Mouse (Mus musculus) forebrain, embryonic 14.5 days (tissue): ENCODE data around the gene Myo1b. TPM values are rescaled to one million over a fixed set of nuclear protein-coding genes. Genes with fewer than 3 reads are reported as not detected.

Source experiments
- ATAC-seq: fragments of 200-750 bp; cut with Nextera tagmentation; 2 replicates; pipeline ENCODE4 v1.8.0; 2017; ENCODE audit warnings: mild to moderate bottlenecking, moderate library complexity
- DNase-seq: peaks from one replicate; pipeline ENCODE4 v3.0.0-alpha.2; 2015; ENCODE audit warnings: low spot score
- H3K27ac ChIP-seq: fragments of 300-500 bp; sonication (generic); 2 replicates; pipeline ENCODE4 v1.5.1; 2014; ENCODE audit warnings: low read depth, mild to moderate bottlenecking, control low read depth, low read length, moderate library complexity
- H3K27me3 ChIP-seq: fragments of 300-500 bp; sonication (generic); replicated peaks from 2 replicates; pipeline ENCODE4 v1.6.1; 2014; ENCODE audit warnings: low read length, control low read depth, mixed read lengths; ENCODE audit not compliant: control insufficient read depth, insufficient read depth
- H3K36me3 ChIP-seq: fragments of 300-500 bp; sonication (generic); 2 replicates; pipeline ENCODE4 v1.6.1; 2014; ENCODE audit warnings: low read length, control low read depth; ENCODE audit not compliant: control insufficient read depth, insufficient read depth
- H3K4me1 ChIP-seq: fragments of 300-500 bp; sonication (generic); 2 replicates; pipeline ENCODE4 v1.6.1; 2014; ENCODE audit warnings: antibody characterized with exemption, low read length, control low read depth; ENCODE audit not compliant: control insufficient read depth, insufficient read depth
- H3K4me2 ChIP-seq: fragments of 300-500 bp; sonication (generic); 2 replicates; pipeline ENCODE4 v1.6.1; 2014; ENCODE audit warnings: mild to moderate bottlenecking, control low read depth, low read length
- H3K4me3 ChIP-seq: fragments of 300-500 bp; sonication (generic); 2 replicates; pipeline ENCODE4 v1.5.1; 2014; ENCODE audit warnings: low read depth, low read length, control low read depth
- H3K9ac ChIP-seq: fragments of 300-500 bp; sonication (generic); 2 replicates; pipeline ENCODE4 v1.6.1; 2014; ENCODE audit warnings: mild to moderate bottlenecking, low read length, control low read depth, moderate library complexity
- H3K9me3 ChIP-seq: fragments of 300-500 bp; sonication (generic); replicated peaks from 2 replicates; pipeline ENCODE4 v1.6.1; 2016; ENCODE audit warnings: low read length, control low read depth, mixed read lengths; ENCODE audit not compliant: control insufficient read depth
- WGBS: fragments of 180-500 bp; shearing (Covaris S2); extraction: QIAGEN DNeasy Blood & Tissue Kit; methylation state at CpG from one replicate; pipeline ENCODE4 v1.1.7; 2014; 5-methylcytosine and 5-hydroxymethylcytosine counted together
- polyA plus RNA-seq: library from polyadenylated mRNA; unstranded; fragments of >200 nt; fragmentation: Nextera tagmentation; extraction: Ambion mirVana; gene quantifications from 2 replicates; pipeline ENCODE4 v1.2.1, GENCODE M21; 2014

Myo1b gene
- 78.1 and 89.1 TPM in 2 replicates for polyA plus RNA-seq

GRCm38 (mm10) chr1:51915576-51916156, at the start of gene Myo1b:
TSS of gene Myo1b (minus strand) at chr1:51916071.
- H3K4me1 ChIP-seq, result peaks cover 14% of the 10 kb centered on the region; the same call in 1 of the 2 replicates
- DNase-seq (peak; percentile 61), ATAC-seq (peak; percentile 79)
- WGBS, result under 1% methylated on average over 65 of the region's 79 CpGs
- no peaks in the 10 kb centered on the region for H3K9me3 ChIP-seq
- peak within 1 kb of the TSS; percentile 95 for H3K27ac ChIP-seq
- H3K27me3 ChIP-seq, result no peaks in the 10 kb centered on the region
- peak within 1 kb of the TSS; percentile 86 for H3K4me3 ChIP-seq
- H3K4me2 ChIP-seq, result peak within 1 kb of the TSS; percentile 69
- H3K9ac ChIP-seq, result peak within 1 kb of the TSS; percentile 95
- H3K36me3 ChIP-seq, result peaks cover 2% of the 10 kb centered on the region; the same call in 1 of the 2 replicates

GRCm38 (mm10) chr1:51964647-51965046, 48.8 kb upstream of the Myo1b start:
- Histone ChIP-seq H3K4me2 (no peak overlapping the region), H3K4me1 (no peaks in the 10 kb centered on the region), H3K27me3 (no peaks in the 10 kb centered on the region), H3K9ac (no peak overlapping the region), H3K27ac (no peak overlapping the region), H3K36me3 (no peaks in the 10 kb centered on the region), H3K9me3 (no peaks in the 10 kb centered on the region), H3K4me3 (no peak overlapping the region)
- DNase-seq (no peak), ATAC-seq (no peak)
- WGBS, result 91% methylated on average over 2 of the region's 2 CpGs

GRCm38 (mm10) chr1:51947116-51947515, 31.2 kb upstream of the Myo1b start:
- Histone ChIP-seq H3K9ac (no peak overlapping the region), H3K27me3 (no peaks in the 10 kb centered on the region), H3K9me3 (no peaks in the 10 kb centered on the region), H3K4me3 (no peak overlapping the region), H3K36me3 (no peaks in the 10 kb centered on the region), H3K4me1 (no peaks in the 10 kb centered on the region), H3K27ac (no peak overlapping the region), H3K4me2 (no peak overlapping the region)
- DNase-seq (no peak), ATAC-seq (no peak)
- WGBS, result 71% methylated on average over 4 of the region's 4 CpGs

GRCm38 (mm10) chr1:51944755-51945154, 28.9 kb upstream of the Myo1b start:
- WGBS, result 42% methylated on average over 5 of the region's 5 CpGs
- Histone ChIP-seq H3K4me3 (no peak overlapping the region), H3K4me1 (no peaks in the 10 kb centered on the region), H3K4me2 (no peak overlapping the region), H3K27ac (no peak overlapping the region), H3K9ac (no peak overlapping the region), H3K9me3 (no peaks in the 10 kb centered on the region), H3K27me3 (no peaks in the 10 kb centered on the region), H3K36me3 (no peaks in the 10 kb centered on the region)
- ATAC-seq (peak; percentile 66), DNase-seq (peak; percentile 82)

- Histone ChIP-seq H3K4me3 (no peak overlapping the region), H3K36me3 (no peaks in the 10 kb centered on the region), H3K9ac (no peak overlapping the region), H3K9me3 (no peaks in the 10 kb centered on the region), H3K27ac (no peak overlapping the region), H3K27me3 (no peaks in the 10 kb centered on the region), H3K4me1 (no peaks in the 10 kb centered on the region), H3K4me2 (no peak overlapping the region)
- DNase-seq, result no peak
- 93% methylated on average over 7 of the region's 7 CpGs for WGBS
- ATAC-seq, result no peak
Observed at GRCm38 (mm10) chr1:51938357-51938756, 22.5 kb upstream of the Myo1b start.

- H3K4me2 ChIP-seq, result no peak overlapping the region
- no peaks in the 10 kb centered on the region for H3K9me3 ChIP-seq
- no peaks in the 10 kb centered on the region for H3K27me3 ChIP-seq
- ATAC-seq (no peak), DNase-seq (no peak)
- no peak overlapping the region for H3K4me3 ChIP-seq
- 52% methylated on average over 2 of the region's 2 CpGs for WGBS
- no peak overlapping the region for H3K27ac ChIP-seq
- H3K9ac ChIP-seq, result no peak overlapping the region
- no peaks in the 10 kb centered on the region for H3K36me3 ChIP-seq
- H3K4me1 ChIP-seq, result no peaks in the 10 kb centered on the region
Observed at GRCm38 (mm10) chr1:51935006-51935405, 19.1 kb upstream of the Myo1b start.

- Histone ChIP-seq H3K4me2 (no peak overlapping the region), H3K9ac (no peak overlapping the region), H3K36me3 (no peaks in the 10 kb centered on the region), H3K27me3 (no peaks in the 10 kb centered on the region), H3K9me3 (no peaks in the 10 kb centered on the region), H3K27ac (no peak overlapping the region), H3K4me3 (no peak overlapping the region), H3K4me1 (no peaks in the 10 kb centered on the region)
- ATAC-seq, result no peak
- DNase-seq, result no peak
- 85% methylated on average over 11 of the region's 11 CpGs for WGBS
Observed at GRCm38 (mm10) chr1:51934176-51934924, 18.5 kb upstream of the Myo1b start.

- H3K9me3 ChIP-seq, result no peaks in the 10 kb centered on the region
- no peak overlapping the region for H3K9ac ChIP-seq
- H3K4me3 ChIP-seq, result no peak overlapping the region
- 85% methylated on average over 3 of the region's 3 CpGs for WGBS
- H3K27me3 ChIP-seq, result no peaks in the 10 kb centered on the region
- no peak overlapping the region for H3K27ac ChIP-seq
- no peak overlapping the region for H3K4me2 ChIP-seq
- DNase-seq (no peak), ATAC-seq (no peak)
- no peaks in the 10 kb centered on the region for H3K4me1 ChIP-seq
- no peaks in the 10 kb centered on the region for H3K36me3 ChIP-seq
Observed at GRCm38 (mm10) chr1:51932826-51933225, 17.0 kb upstream of the Myo1b start.

- no peaks in the 10 kb centered on the region for H3K27me3 ChIP-seq
- DNase-seq (no peak), ATAC-seq (no peak)
- no peaks in the 10 kb centered on the region for H3K4me1 ChIP-seq
- no peaks in the 10 kb centered on the region for H3K36me3 ChIP-seq
- H3K27ac ChIP-seq, result no peak overlapping the region
- no peaks in the 10 kb centered on the region for H3K9me3 ChIP-seq
- H3K9ac ChIP-seq, result no peak overlapping the region
- H3K4me3 ChIP-seq, result no peak overlapping the region
- 22% methylated on average over 7 of the region's 7 CpGs for WGBS
- H3K4me2 ChIP-seq, result no peak overlapping the region
Observed at GRCm38 (mm10) chr1:51931561-51931960, 15.7 kb upstream of the Myo1b start.
